Mouse (Mus musculus) CH12.LX (cell line): ENCODE results near the gene Rab6a. TPM values are rescaled to one million over a fixed set of nuclear protein-coding genes. Genes with fewer than 3 reads are reported as not detected.

Experiments used
- DNase-seq: peaks from one replicate; pipeline ENCODE4 v3.0.0-alpha.2; 2013; ENCODE audit errors: extremely low read depth
- H3K27ac ChIP-seq: 2 replicates; pipeline ENCODE4 v1.5.1; 2012; ENCODE audit warnings: low read depth, mild to moderate bottlenecking, control low read depth, moderate library complexity; ENCODE audit not compliant: insufficient read depth
- H3K27me3 ChIP-seq: replicated peaks from 2 replicates; pipeline ENCODE3; 2012; ENCODE audit warnings: inconsistent platforms
- H3K36me3 ChIP-seq, 2 experiments: replicated peaks in 1 of 2; 2 replicates each; pipeline versions ENCODE3 to v1.6.1; 2012; ENCODE audit warnings: inconsistent platforms in 1 of 2, low read length in 1 of 2, mild to moderate bottlenecking in 1 of 2, mixed read lengths in 1 of 2, moderate library complexity in 1 of 2; ENCODE audit not compliant: control insufficient read depth in 1 of 2, insufficient read depth in 1 of 2
- H3K4me1 ChIP-seq, 2 experiments: 2 replicates each; pipeline ENCODE4 v1.6.1; 2012; ENCODE audit warnings: inconsistent platforms in 1 of 2, moderate library complexity in 1 of 2; ENCODE audit not compliant: insufficient read depth in 2 of 2, control insufficient read depth in 1 of 2
- H3K4me2 ChIP-seq: 2 replicates; pipeline ENCODE4 v1.6.1; 2012; ENCODE audit warnings: low read depth, mild to moderate bottlenecking, control low read depth; ENCODE audit not compliant: poor library complexity, insufficient read depth, severe bottlenecking
- H3K4me3 ChIP-seq, 3 experiments: fragments of 150-350 bp in 1 of 3; sonication (generic) in 1 of 3; replicated peaks in 1 of 3; 2 replicates each; pipeline versions ENCODE3 to v1.5.1; 2011 to 2012; ENCODE audit warnings: low read depth in 2 of 3, low read length in 2 of 3, mild to moderate bottlenecking in 2 of 3, moderate library complexity in 2 of 3, control low read depth in 1 of 3, improper control_type of control experiment in 1 of 3, inconsistent platforms in 1 of 3, mixed read lengths in 1 of 3; ENCODE audit not compliant: poor library complexity in 1 of 3
- H3K79me2 ChIP-seq: replicated peaks from 2 replicates; pipeline ENCODE4 v1.6.1; 2012; ENCODE audit warnings: mild to moderate bottlenecking, moderate library complexity; ENCODE audit not compliant: control insufficient read depth, poor library complexity, insufficient read depth, severe bottlenecking; ENCODE audit errors: extremely low read depth
- H3K9ac ChIP-seq: 2 replicates; pipeline ENCODE4 v1.6.1; 2012; ENCODE audit warnings: low read depth, mild to moderate bottlenecking, control low read depth, moderate library complexity; ENCODE audit not compliant: insufficient read depth
- H3K9me3 ChIP-seq: replicated peaks from 2 replicates; pipeline ENCODE3; 2012; ENCODE audit warnings: low read length, inconsistent platforms, mixed read lengths
- BHLHE40 ChIP-seq: IDR thresholded peaks from 2 replicates; pipeline ENCODE4 v1.6.1; 2011; ENCODE audit warnings: mild to moderate bottlenecking, low read depth, low read length, improper control_type of control experiment
- CHD1 ChIP-seq: IDR thresholded peaks from 2 replicates; pipeline ENCODE4 v1.6.1; 2012; ENCODE audit warnings: low read depth, low read length, improper control_type of control experiment, inconsistent platforms
- E2F4 ChIP-seq: IDR thresholded peaks from 2 replicates; pipeline ENCODE4 v1.6.1; 2011; ENCODE audit warnings: low read depth, low read length, improper control_type of control experiment; ENCODE audit not compliant: insufficient replicate concordance
- ETS1 ChIP-seq: conservative IDR thresholded peaks from 2 replicates; pipeline ENCODE4 v1.6.1; 2012; ENCODE audit warnings: low read depth, mild to moderate bottlenecking, inconsistent platforms, low read length, improper control_type of control experiment, moderate library complexity
- GABPA ChIP-seq: IDR thresholded peaks from 2 replicates; pipeline ENCODE4 v1.6.1; 2012; ENCODE audit warnings: low read depth, low read length, improper control_type of control experiment, inconsistent platforms; ENCODE audit not compliant: insufficient replicate concordance
- HCFC1 ChIP-seq: IDR thresholded peaks from 2 replicates; pipeline ENCODE4 v1.6.1; 2012; ENCODE audit warnings: low read depth, mild to moderate bottlenecking, inconsistent platforms, low read length, improper control_type of control experiment
- JUN ChIP-seq: IDR thresholded peaks from 2 replicates; pipeline ENCODE4 v1.6.1; 2011; ENCODE audit warnings: low read depth, mild to moderate bottlenecking, low read length, improper control_type of control experiment, moderate library complexity; ENCODE audit not compliant: insufficient read depth
- KAT2A ChIP-seq: IDR thresholded peaks from 2 replicates; pipeline ENCODE4 v1.6.1; 2012; ENCODE audit warnings: low read length, improper control_type of control experiment, inconsistent platforms; ENCODE audit not compliant: insufficient replicate concordance
- MAZ ChIP-seq: IDR thresholded peaks from 2 replicates; pipeline ENCODE4 v1.6.1; 2012; ENCODE audit warnings: low read depth, mild to moderate bottlenecking, inconsistent platforms, low read length, improper control_type of control experiment, moderate library complexity
- MXI1 ChIP-seq: IDR thresholded peaks from 2 replicates; pipeline ENCODE4 v1.6.1; 2011; ENCODE audit warnings: mild to moderate bottlenecking, low read depth, low read length, improper control_type of control experiment
- MYC ChIP-seq: IDR thresholded peaks from 2 replicates; pipeline ENCODE4 v1.6.1; 2011; ENCODE audit warnings: low read depth, mild to moderate bottlenecking, improper control_type of control experiment, low read length
- PAX5 ChIP-seq: IDR thresholded peaks from 2 replicates; pipeline ENCODE4 v1.6.1; 2012; ENCODE audit warnings: low read length, inconsistent platforms, mixed read lengths
- POLR2AphosphoS2 ChIP-seq: IDR thresholded peaks from 2 replicates; pipeline ENCODE4 v1.6.1; 2011; ENCODE audit warnings: low read depth, low read length, improper control_type of control experiment
- SMC3 ChIP-seq: IDR thresholded peaks from 2 replicates; pipeline ENCODE4 v1.6.1; 2011; ENCODE audit warnings: low read depth, low read length, improper control_type of control experiment
- TCF12 ChIP-seq: IDR thresholded peaks from 2 replicates; pipeline ENCODE4 v1.6.1; 2014; ENCODE audit warnings: low read depth, mild to moderate bottlenecking, inconsistent platforms, low read length, improper control_type of control experiment
- UBTF ChIP-seq: IDR thresholded peaks from 2 replicates; pipeline ENCODE4 v1.6.1; 2012; ENCODE audit warnings: low read depth, mild to moderate bottlenecking, inconsistent platforms, low read length, improper control_type of control experiment, moderate library complexity
- USF1 ChIP-seq: IDR thresholded peaks from 2 replicates; pipeline ENCODE4 v1.6.1; 2014; ENCODE audit warnings: low read depth, mild to moderate bottlenecking, inconsistent platforms, low read length, improper control_type of control experiment
- ZC3H11A ChIP-seq: IDR thresholded peaks from 2 replicates; pipeline ENCODE4 v1.6.1; 2012; ENCODE audit warnings: low read depth, mild to moderate bottlenecking, inconsistent platforms, low read length, improper control_type of control experiment
- ZKSCAN1 ChIP-seq: IDR thresholded peaks from 2 replicates; pipeline ENCODE4 v1.6.1; 2012; ENCODE audit warnings: low read depth, inconsistent platforms, low read length, improper control_type of control experiment, borderline replicate concordance
- ZMIZ1 ChIP-seq: IDR thresholded peaks from 2 replicates; pipeline ENCODE4 v1.6.1; 2012; ENCODE audit warnings: low read depth, mild to moderate bottlenecking, inconsistent platforms, low read length, improper control_type of control experiment
- dilution Hi-C: fragments of 300-500 bp; cut with MboI; formaldehyde crosslinking; loops from 2 replicates; pipeline ENCODE4 v1.14.3; 2020; ENCODE audit warnings: low sequenced_read_pairs; ENCODE audit not compliant: extremely low pct_unique_long_range_greater_than_20kb, extremely low pct_ligation_motif_present
- in situ Hi-C: fragments of 300-500 bp; cut with MboI; formaldehyde crosslinking; loops from 3 replicates; pipeline ENCODE4 v1.14.3; 2019; ENCODE audit warnings: low sequenced_read_pairs, low pct_ligation_motif_present, low pct_unique_long_range_greater_than_20kb, mixed read lengths
- polyA plus RNA-seq: library from polyadenylated mRNA; unstranded; fragments of >175 nt; gene quantifications from 2 replicates; pipeline ENCODE4 v1.2.1, GENCODE M21; 2012; ENCODE audit warnings: low read depth; ENCODE audit not compliant: insufficient read length
- total RNA-seq, 2 experiments: library from RNA; depleted of rRNA; stranded (reverse); fragments of 300-350 nt in 1 of 2; fragments of >200 nt in 1 of 2; gene quantifications; 2 replicates each; pipeline ENCODE4 v1.2.3; 2012 to 2014

The Rab6a gene
- total and polyA plus RNA-seq, 3 experiments = 11.1 to 30.7 (median 30.7) TPM

DNA sequence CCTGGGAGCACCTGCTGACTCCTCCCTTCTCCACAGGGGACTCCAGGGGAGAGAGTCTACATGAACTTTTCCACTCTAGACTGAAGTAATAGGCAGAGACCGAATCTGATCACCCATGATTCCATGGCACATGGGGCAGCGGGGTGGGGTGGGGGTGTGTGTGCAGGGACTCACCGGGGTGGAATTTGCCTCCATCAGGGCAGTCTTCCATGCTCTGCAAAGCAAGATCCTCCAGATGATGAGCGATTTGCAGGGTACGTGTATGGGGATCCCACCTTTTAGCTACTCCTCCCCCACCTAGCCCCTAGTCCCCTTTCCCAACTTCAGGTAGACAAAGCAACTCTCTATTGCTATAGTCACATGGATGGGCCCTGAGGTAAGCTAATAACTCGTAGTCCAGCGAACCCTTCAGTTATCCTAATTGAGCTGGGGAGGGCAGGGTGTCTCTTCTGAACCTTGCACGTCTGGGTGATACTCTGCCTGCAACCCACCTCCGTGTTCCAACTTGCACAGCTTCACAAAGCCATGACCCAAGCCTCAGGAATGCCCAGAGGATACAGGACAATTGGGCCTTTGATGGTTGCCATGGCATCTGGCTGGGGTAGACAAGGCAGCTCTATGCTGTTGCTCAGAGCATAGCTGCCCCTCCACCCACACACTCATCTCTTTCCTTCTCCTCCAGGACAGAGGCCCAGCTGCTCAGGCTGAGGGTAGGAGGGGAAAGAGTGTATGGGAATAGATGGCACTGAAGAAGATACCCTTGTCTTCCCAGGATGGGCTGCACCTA, 46.5 kb downstream of the Rab6a start:
- DNase-seq = no peak
- Histone ChIP-seq H3K9me3 (no peaks in the 10 kb centered on the region), H3K36me3 (peaks cover 0 to 10% of the 10 kb centered on the region in 2 experiments), H3K27me3 (peaks cover 6% of the 10 kb centered on the region), H3K4me1 (0 out of 4 replicates have a peak, but pooled peaks cover 0 to 11% of the 10 kb centered on the region in 2 experiments), H3K79me2 (no peaks in the 10 kb centered on the region), H3K4me3 (no peak overlapping the region), H3K9ac (no peak overlapping the region), H3K4me2 (no peak overlapping the region), H3K27ac (no peak overlapping the region)
- in situ Hi-C loops = loop anchor here (5.0 kb wide), 1 partner anchor 116 kb away; the partner anchor contains the start of gene Coa4
- TF ChIP-seq CHD1 (no peak), ZMIZ1 (no peak), JUN (no peak), MAZ (no peak), MYC (no peak), ZC3H11A (no peak), GABPA (no peak), ZKSCAN1 (no peak), USF1 (no peak), MXI1 (no peak), E2F4 (no peak), PAX5 (no peak), HCFC1 (no peak)
- dilution Hi-C loops = no loop called here

GRCm38 (mm10) chr7:100654441-100654840, 47.2 kb downstream of the Rab6a start:
- H3K79me2 ChIP-seq = no peaks in the 10 kb centered on the region
- no peak for TF ChIP-seq UBTF
- no peak for TF ChIP-seq SMC3
- TF ChIP-seq KAT2A = no peak
- no peak for TF ChIP-seq ETS1
- TF ChIP-seq TCF12 = no peak
- TF ChIP-seq GABPA = no peak
- no peak for TF ChIP-seq POLR2AphosphoS2
- TF ChIP-seq BHLHE40 = no peak
- TF ChIP-seq MYC = no peak
- in situ Hi-C loops = loop anchor here (5.0 kb wide), 1 partner anchor 117 kb away; the partner anchor contains the start of gene Coa4
- H3K27ac ChIP-seq = no peak overlapping the region
- H3K27me3 ChIP-seq = peaks cover 9% of the 10 kb centered on the region
- dilution Hi-C loops = no loop called here
- no peak overlapping the region for H3K9ac ChIP-seq
- 0 out of 4 replicates have a peak, but pooled peaks cover 0 to 11% of the 10 kb centered on the region in 2 experiments for H3K4me1 ChIP-seq
- no peak for DNase-seq
- no peak overlapping the region for H3K4me3 ChIP-seq
- H3K36me3 ChIP-seq = peaks cover 0 to 2% of the 10 kb centered on the region in 2 experiments
- no peak overlapping the region for H3K4me2 ChIP-seq
- H3K9me3 ChIP-seq = no peaks in the 10 kb centered on the region
